ENCODE assay signal across 12 mouse cellular contexts in the genomic region with DNA sequence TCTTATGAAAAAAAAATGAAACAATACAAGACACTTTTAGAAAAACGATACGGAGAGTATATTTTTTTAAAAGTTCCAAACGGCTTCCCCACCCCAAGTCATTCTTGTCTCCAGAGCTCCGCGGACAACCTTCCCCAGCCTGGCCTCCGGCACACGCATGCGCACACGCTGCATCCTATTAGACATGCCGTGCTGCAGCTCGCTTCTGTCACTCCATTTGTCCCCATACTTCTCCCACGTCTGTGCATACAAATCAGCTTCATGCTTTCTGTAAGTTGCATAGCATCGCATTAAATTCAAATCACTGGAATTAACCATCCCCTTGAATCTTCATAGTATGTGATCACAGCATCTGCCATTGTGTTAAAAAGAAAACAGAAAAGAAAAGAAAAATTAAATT. TPM values are rescaled to one million over a fixed set of nuclear protein-coding genes. Genes with fewer than 3 reads are reported as not detected.
DNase-seq lines count a peak whose midpoint lies in the region; ATAC-seq and TF ChIP-seq lines count a peak whose summit lies in the region.
"Had no signal": no experiment of that assay in that cellular context is flagged by ENCODE, and none has a peak within 500 bp of the region (broad histone marks: within the 10 kb centered on the region; RNA-seq: fewer than 3 reads in every experiment).

No protein-coding gene starts in this region.

- H3K27me3 ChIP-seq in forebrain, embryonic 15.5 days, result no peaks in the 10 kb centered on the region
- 0 out of 2 replicates have a peak, but pooled peaks cover 3% of the 10 kb centered on the region for H3K27me3 ChIP-seq in forebrain, embryonic 12.5 days
- H3K27me3 ChIP-seq in cerebellum, adult 2 months (ENCODE audit: control insufficient read depth, insufficient read depth, low read length), result no peaks in the 10 kb centered on the region
- H3K27me3 ChIP-seq in midbrain, embryonic 14.5 days (ENCODE audit: control insufficient read depth, insufficient read depth, low read length), result no peaks in the 10 kb centered on the region

- peak; percentile 34 to 50 for DNase-seq in cerebellum, adult 2 months
- peak; percentile 41 to 50 for DNase-seq in layer of hippocampus, adult 8-10 months (ENCODE audit: low spot score in 2 of 2)
- peak; percentile 88 for DNase-seq in midbrain, embryonic 14.5 days
- DNase-seq in heart, postnatal 10 days, result no peak
- DNase-seq in urinary bladder, postnatal 10 days (ENCODE audit: low spot score), result no peak

- WGBS in forebrain, embryonic 15.5 days, result 66% methylated on average over 13 of the region's 13 CpGs
- WGBS in forebrain, embryonic 12.5 days, result 80% methylated on average over 13 of the region's 13 CpGs
- WGBS in cerebellum, adult 2 months, result 49% methylated on average over 13 of the region's 13 CpGs
- WGBS in midbrain, embryonic 14.5 days, result 41% methylated on average over 13 of the region's 13 CpGs

- no peaks in the 10 kb centered on the region for H3K36me3 ChIP-seq in forebrain, embryonic 15.5 days
- no peaks in the 10 kb centered on the region for H3K36me3 ChIP-seq in forebrain, embryonic 12.5 days (replicated peaks)
- H3K36me3 ChIP-seq in midbrain, embryonic 14.5 days (ENCODE audit: control insufficient read depth, insufficient read depth, low read length), result no peaks in the 10 kb centered on the region

- TF ChIP-seq CTCF in cerebellum, adult 2 months (IDR thresholded peaks at IDR 0.05; ENCODE audit: borderline replicate concordance, insufficient read depth, low read depth, low read length), result no peak

- ATAC-seq in forebrain, embryonic 15.5 days (replicated peaks), result peak; percentile 74
- ATAC-seq in forebrain, embryonic 12.5 days (ENCODE audit: low FRiP score), result no peak
- no peak for ATAC-seq in midbrain, embryonic 14.5 days (ENCODE audit: low FRiP score, low TSS enrichment)
- no peak for ATAC-seq in monocyte, adult 5-6 weeks (replicated peaks; ENCODE audit: insufficient number of reproducible peaks, low FRiP score, low TSS enrichment, poor library complexity, severe bottlenecking)

- peaks cover 26% of the 10 kb centered on the region for H3K4me1 ChIP-seq in forebrain, embryonic 15.5 days
- peaks cover 18% of the 10 kb centered on the region for H3K4me1 ChIP-seq in forebrain, embryonic 12.5 days
- peaks cover 6% of the 10 kb centered on the region for H3K4me1 ChIP-seq in cerebellum, adult 2 months (ENCODE audit: control insufficient read depth, insufficient read depth, low read length)
- peaks cover 6% of the 10 kb centered on the region for H3K4me1 ChIP-seq in midbrain, embryonic 14.5 days (ENCODE audit: control insufficient read depth, insufficient read depth, low read length)

- H3K4me2 ChIP-seq in forebrain, embryonic 15.5 days (replicated peaks), result no peak overlapping the region
- no peak overlapping the region for H3K4me2 ChIP-seq in forebrain, embryonic 12.5 days
- 0 out of 2 replicates have a peak overlapping the region, but pooled peaks have one; percentile 15 for H3K4me2 ChIP-seq in midbrain, embryonic 14.5 days (ENCODE audit: low read length)

- no peaks in the 10 kb centered on the region for H3K9me3 ChIP-seq in forebrain, embryonic 15.5 days
- H3K9me3 ChIP-seq in forebrain, embryonic 12.5 days, result no peaks in the 10 kb centered on the region
- H3K9me3 ChIP-seq in midbrain, embryonic 14.5 days (ENCODE audit: control insufficient read depth, low read length), result no peaks in the 10 kb centered on the region

- H3K4me3 ChIP-seq in forebrain, embryonic 15.5 days, result no peak overlapping the region
- H3K4me3 ChIP-seq in forebrain, embryonic 12.5 days (replicated peaks), result no peak overlapping the region
- no peak overlapping the region for H3K4me3 ChIP-seq in cerebellum, adult 2 months (replicated peaks; ENCODE audit: insufficient read depth, low read depth, low read length)
- no peak overlapping the region for H3K4me3 ChIP-seq in midbrain, embryonic 14.5 days (replicated peaks; ENCODE audit: low read depth, low read length)

- H3K27ac ChIP-seq in forebrain, embryonic 15.5 days (replicated peaks), result peak overlapping the region; percentile 71; the same call in 1 of the 2 replicates
- no peak overlapping the region for H3K27ac ChIP-seq in forebrain, embryonic 12.5 days
- no peak overlapping the region for H3K27ac ChIP-seq in cerebellum, adult 2 months (ENCODE audit: insufficient read depth, low read length)
- no peak overlapping the region for H3K27ac ChIP-seq in midbrain, embryonic 14.5 days (replicated peaks; ENCODE audit: low read depth, low read length)
- H3K27ac ChIP-seq: macrophage had no signal

- intact Hi-C loops in heart, postnatal 10 days (cut with DNase I), result loop anchor here (10.0 kb wide), 1 partner anchor 112 kb away; a partner anchor contains a TSS

- H3K9ac ChIP-seq in forebrain, embryonic 15.5 days (replicated peaks), result no peak overlapping the region
- H3K9ac ChIP-seq in forebrain, embryonic 12.5 days, result no peak overlapping the region
- no peak overlapping the region for H3K9ac ChIP-seq in midbrain, embryonic 14.5 days (replicated peaks; ENCODE audit: low read length)

- TF ChIP-seq POLR2A in cerebellum, adult 2 months (IDR thresholded peaks at IDR 0.05; ENCODE audit: borderline replicate concordance, insufficient read depth, low read length), result no peak

RNA-seq across cellular contexts. Expression of a gene that starts 3.6 kb away (rescaled TPM):
- polyA plus RNA-seq in forebrain, embryonic 15.5 days (2015; fragmentation: Nextera tagmentation; extraction: Ambion mirVana), result 0.18 and 0.45 TPM in 2 replicates
- 0.69 TPM in 1 of 2 replicates, not detected in the other for polyA plus RNA-seq in forebrain, embryonic 12.5 days (2016; fragmentation: Nextera tagmentation; extraction: Ambion mirVana)
- polyA plus RNA-seq in cerebellum, adult 2 months (2012; rRNA removed), result 0.27 and 0.29 TPM in 2 replicates
- total RNA-seq in layer of hippocampus, adult 8-10 months (2022), result 1 to 10 TPM; 1.8 to 2.5 (median 2.0) TPM
- polyA plus RNA-seq in midbrain, embryonic 14.5 days (2014; fragmentation: Nextera tagmentation; extraction: Ambion mirVana), result 0.36 TPM in 1 of 2 replicates, not detected in the other
- 0.96 TPM in 1 of 3 replicates, not detected in the others for total RNA-seq in monocyte, adult 5-6 weeks (2017)
- total RNA-seq in heart, postnatal 10 days (2021), result under 1 TPM; 0.24 to 0.47 TPM
- total RNA-seq: heart, postnatal 25 days; neutrophil, adult 5-6 weeks had no signal
- polyA plus RNA-seq: C2C12, macrophage had no signal

RNA-seq across cellular contexts. Expression of a gene that starts 27.2 kb away (rescaled TPM):
- polyA plus RNA-seq in forebrain, embryonic 15.5 days (2015; fragmentation: Nextera tagmentation; extraction: Ambion mirVana), result not detected in 2 replicates
- 0.09 TPM in 1 of 2 replicates, not detected in the other for polyA plus RNA-seq in forebrain, embryonic 12.5 days (2016; fragmentation: Nextera tagmentation; extraction: Ambion mirVana)
- 0.05 TPM in 2 replicates for polyA plus RNA-seq in cerebellum, adult 2 months (2012; rRNA removed)
- total RNA-seq in layer of hippocampus, adult 8-10 months (2022), result not detected
- polyA plus RNA-seq in midbrain, embryonic 14.5 days (2014; fragmentation: Nextera tagmentation; extraction: Ambion mirVana), result not detected in 2 replicates
- total RNA-seq in monocyte, adult 5-6 weeks (2017), result 0.11 to 1.2 TPM (median 0.48 TPM) in 3 replicates
- total RNA-seq in heart, postnatal 10 days (2021), result under 1 TPM; 0.27 to 0.31 TPM
- polyA plus RNA-seq: C2C12, macrophage had no signal

Comparison
In these comparisons a context has a peak if more than half of its experiments do, and no peak if none do; other contexts are left out.
1. DNase-seq: peak in cerebellum, adult 2 months (2 of 2), layer of hippocampus, adult 8-10 months (2 of 2) and midbrain, embryonic 14.5 days (single experiment); none in heart, postnatal 10 days (0 of 2) and urinary bladder, postnatal 10 days (single experiment).